In the genomic region with DNA sequence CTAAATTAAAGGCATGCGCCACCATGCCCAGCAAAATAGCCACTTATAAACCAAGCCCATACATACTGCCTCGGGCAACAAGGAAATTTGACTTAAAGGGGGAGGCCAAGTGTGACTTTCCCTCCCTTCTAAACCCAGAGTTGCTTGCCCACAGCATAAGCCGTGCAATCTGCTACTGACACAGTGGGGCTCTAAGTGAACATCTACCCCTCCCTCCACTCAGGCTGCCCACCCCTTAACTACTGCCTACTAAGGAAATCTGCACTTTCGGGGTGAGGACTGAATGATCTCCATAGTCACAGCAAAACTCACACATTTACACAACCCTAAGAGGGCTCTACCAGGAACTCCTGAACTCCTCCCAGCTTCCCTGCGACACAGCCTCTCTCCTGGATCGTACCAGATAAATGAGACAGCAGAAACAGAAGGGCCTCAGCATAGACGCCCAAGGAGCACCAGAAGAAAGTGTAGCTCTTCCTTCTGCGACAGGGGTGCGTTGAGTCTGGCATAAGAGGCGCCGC, we compare ENCODE assay signal across 8 mouse cellular contexts. TPM values are rescaled to one million over a fixed set of nuclear protein-coding genes. Genes with fewer than 3 reads are reported as not detected.
DNase-seq lines count a peak whose midpoint lies in the region; ATAC-seq and TF ChIP-seq lines count a peak whose summit lies in the region.

No protein-coding gene starts in this region.

- 17% methylated on average over 11 of the region's 11 CpGs for WGBS in kidney, embryonic 15.5 days
- WGBS in embryonic facial prominence, embryonic 10.5 days, result 21% methylated on average over 11 of the region's 11 CpGs
- 18% methylated on average over 11 of the region's 11 CpGs for WGBS in intestine, embryonic 16.5 days
- WGBS in midbrain, postnatal 0 days, result 20% methylated on average over 11 of the region's 11 CpGs

- H3K4me1 ChIP-seq in kidney, embryonic 15.5 days, result peaks cover 14% of the 10 kb centered on the region
- peaks cover 10% of the 10 kb centered on the region for H3K4me1 ChIP-seq in embryonic facial prominence, embryonic 10.5 days
- peaks cover 8% of the 10 kb centered on the region; the same call in 1 of the 2 replicates for H3K4me1 ChIP-seq in intestine, embryonic 16.5 days (ENCODE audit: control insufficient read depth, insufficient read depth, low read length)
- H3K4me1 ChIP-seq in midbrain, postnatal 0 days (ENCODE audit: insufficient read depth, low read length), result 0 out of 2 replicates have a peak, but pooled peaks cover 3% of the 10 kb centered on the region

- DNase-seq in kidney, adult 18-20 months, result no peak
- DNase-seq in embryonic facial prominence, embryonic 10.5 days (ENCODE audit: low spot score), result no peak
- DNase-seq in midbrain, postnatal 0 days (ENCODE audit: low spot score), result no peak
- no peak for DNase-seq in layer of hippocampus, adult 18-20 months (ENCODE audit: low spot score in 2 of 2)
- DNase-seq in right cerebral cortex, postnatal 25 days, result no peak
- no peak for DNase-seq in cerebellum, adult 11-12 months

- no peak for TF ChIP-seq CTCF in midbrain, postnatal 0 days (IDR thresholded peaks at IDR 0.05)

- ATAC-seq in kidney, embryonic 15.5 days (replicated peaks; ENCODE audit: low FRiP score), result peak; percentile 96
- ATAC-seq in intestine, embryonic 16.5 days, result peak; percentile 94
- no peak; the same call in 1 of the 2 replicates for ATAC-seq in midbrain, postnatal 0 days (ENCODE audit: low FRiP score)

- H3K36me3 ChIP-seq in kidney, embryonic 15.5 days, result peaks cover 7% of the 10 kb centered on the region; the same call in 1 of the 2 replicates
- H3K36me3 ChIP-seq in embryonic facial prominence, embryonic 10.5 days (replicated peaks), result 0 out of 2 replicates have a peak, but pooled peaks cover 5% of the 10 kb centered on the region
- no peaks in the 10 kb centered on the region for H3K36me3 ChIP-seq in intestine, embryonic 16.5 days (ENCODE audit: control insufficient read depth, insufficient read depth, low read length)
- no peaks in the 10 kb centered on the region for H3K36me3 ChIP-seq in midbrain, postnatal 0 days (ENCODE audit: insufficient read depth, low read length)

- H3K9ac ChIP-seq in kidney, embryonic 15.5 days, result peak overlapping the region; percentile 29
- H3K9ac ChIP-seq in intestine, embryonic 16.5 days (ENCODE audit: low read depth, low read length), result peak overlapping the region; percentile 70
- 0 out of 2 replicates have a peak overlapping the region, but pooled peaks have one; percentile 33 for H3K9ac ChIP-seq in midbrain, postnatal 0 days (replicated peaks; ENCODE audit: low read length, poor library complexity, severe bottlenecking)

- H3K4me2 ChIP-seq in kidney, embryonic 15.5 days, result peak overlapping the region; percentile 72
- peak overlapping the region; percentile 68 for H3K4me2 ChIP-seq in intestine, embryonic 16.5 days (ENCODE audit: low read depth, low read length)
- peak overlapping the region; percentile 57 for H3K4me2 ChIP-seq in midbrain, postnatal 0 days (ENCODE audit: low read depth, low read length, poor library complexity, severe bottlenecking)

- no peaks in the 10 kb centered on the region for H3K9me3 ChIP-seq in kidney, embryonic 15.5 days (replicated peaks)
- H3K9me3 ChIP-seq in embryonic facial prominence, embryonic 10.5 days, result no peaks in the 10 kb centered on the region
- no peaks in the 10 kb centered on the region for H3K9me3 ChIP-seq in intestine, embryonic 16.5 days (ENCODE audit: control insufficient read depth, low read length)
- H3K9me3 ChIP-seq in midbrain, postnatal 0 days (ENCODE audit: low read length), result no peaks in the 10 kb centered on the region

- no peaks in the 10 kb centered on the region for H3K27me3 ChIP-seq in kidney, embryonic 15.5 days
- H3K27me3 ChIP-seq in embryonic facial prominence, embryonic 10.5 days (replicated peaks; ENCODE audit: low read depth, poor library complexity, severe bottlenecking), result no peaks in the 10 kb centered on the region
- H3K27me3 ChIP-seq in intestine, embryonic 16.5 days (replicated peaks; ENCODE audit: control insufficient read depth, insufficient read depth, low read length), result no peaks in the 10 kb centered on the region
- H3K27me3 ChIP-seq in midbrain, postnatal 0 days (ENCODE audit: insufficient read depth, low read length), result no peaks in the 10 kb centered on the region

- H3K27ac ChIP-seq in kidney, embryonic 15.5 days, result peak overlapping the region; percentile 72
- H3K27ac ChIP-seq in embryonic facial prominence, embryonic 10.5 days (replicated peaks), result peak overlapping the region; percentile 78
- peak overlapping the region; percentile 72 for H3K27ac ChIP-seq in intestine, embryonic 16.5 days (ENCODE audit: low read length)
- H3K27ac ChIP-seq in midbrain, postnatal 0 days (ENCODE audit: low read depth, low read length), result no peak overlapping the region

- H3K4me3 ChIP-seq in kidney, embryonic 15.5 days (replicated peaks), result peak overlapping the region; percentile 49
- H3K4me3 ChIP-seq in embryonic facial prominence, embryonic 10.5 days, result peak overlapping the region; percentile 57
- peak overlapping the region; percentile 54 for H3K4me3 ChIP-seq in intestine, embryonic 16.5 days (ENCODE audit: low read length)
- peak overlapping the region; percentile 29 for H3K4me3 ChIP-seq in midbrain, postnatal 0 days (ENCODE audit: low read depth, low read length)

RNA-seq across cellular contexts. Expression of a gene that starts 0.3 kb away (rescaled TPM):
- 0.76 and 1.1 TPM in 2 replicates for polyA plus RNA-seq in kidney, embryonic 15.5 days (2015; fragmentation: Nextera tagmentation; extraction: Ambion mirVana)
- 0.78 and 0.98 TPM in 2 replicates for polyA plus RNA-seq in embryonic facial prominence, embryonic 10.5 days (2016; fragmentation: Nextera tagmentation; extraction: Ambion mirVana)
- 0.67 and 1.1 TPM in 2 replicates for polyA plus RNA-seq in intestine, embryonic 16.5 days (2015; fragmentation: Nextera tagmentation; extraction: Ambion mirVana)
- total RNA-seq in midbrain, postnatal 0 days (2014; rRNA removed), result 3.4 and 5.3 TPM in 2 replicates
- polyA plus RNA-seq in midbrain, postnatal 0 days (2015; fragmentation: Nextera tagmentation; extraction: Ambion mirVana), result 1.0 and 1.2 TPM in 2 replicates
- total RNA-seq in layer of hippocampus, adult 18-20 months (2021), result 1 to 10 TPM; 2.6 to 3.9 TPM

RNA-seq across cellular contexts. Expression of a gene that starts 39.6 kb away (rescaled TPM):
- polyA plus RNA-seq in kidney, embryonic 15.5 days (2015; fragmentation: Nextera tagmentation; extraction: Ambion mirVana), result 71.7 and 78.9 TPM in 2 replicates
- 43.3 and 44.9 TPM in 2 replicates for polyA plus RNA-seq in embryonic facial prominence, embryonic 10.5 days (2016; fragmentation: Nextera tagmentation; extraction: Ambion mirVana)
- polyA plus RNA-seq in intestine, embryonic 16.5 days (2015; fragmentation: Nextera tagmentation; extraction: Ambion mirVana), result 77.0 and 78.2 TPM in 2 replicates
- total RNA-seq in midbrain, postnatal 0 days (2014; rRNA removed), result 59.7 and 60.3 TPM in 2 replicates
- 39.3 and 41.1 TPM in 2 replicates for polyA plus RNA-seq in midbrain, postnatal 0 days (2015; fragmentation: Nextera tagmentation; extraction: Ambion mirVana)
- 10 to 100 TPM; 35.8 to 39.0 TPM for total RNA-seq in layer of hippocampus, adult 18-20 months (2021)
